Mouse (Mus musculus): ENCODE measurements around the gene Bend6.

DNA sequence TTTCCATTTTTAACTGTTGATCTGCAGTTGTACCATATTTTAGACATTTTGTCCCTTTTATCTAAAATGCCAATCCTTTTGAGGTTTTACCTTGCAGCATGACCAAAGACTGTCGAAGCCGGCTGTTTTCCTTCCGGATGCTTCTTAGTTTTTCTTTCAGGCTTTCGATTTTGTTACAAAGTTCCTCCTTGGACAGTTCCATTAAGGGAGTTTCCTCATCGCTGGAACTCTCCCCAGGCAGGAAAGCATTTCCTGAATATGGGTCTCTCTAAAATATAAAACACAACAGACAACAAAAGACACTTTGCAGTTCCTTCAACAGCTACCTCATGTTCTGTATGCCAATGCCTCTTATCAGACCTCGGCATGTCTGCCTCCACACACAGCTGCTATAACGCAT is 29.4 kb downstream of the Bend6 start:
- TF ChIP-seq POLR2A (IDR thresholded peaks at IDR 0.05; ENCODE audit: insufficient read depth, low read length) (no peak), CTCF (IDR thresholded peaks at IDR 0.05; ENCODE audit: low read depth, low read length) (no peak)
